Mouse (Mus musculus) splenic B cell, adult 2 months (primary cell): ENCODE measurements around the gene Faf2.

Experiments used
- DNase-seq: peaks from one replicate; pipeline ENCODE4 v3.0.0-alpha.2; 2011; ENCODE audit warnings: low read depth, low spot score
- H3K27me3 ChIP-seq: 2 replicates; pipeline ENCODE4 v1.6.1; 2012; ENCODE audit warnings: mild to moderate bottlenecking, low read length, moderate library complexity, mixed read lengths; ENCODE audit not compliant: control insufficient read depth, poor library complexity, insufficient read depth, severe bottlenecking
- H3K36me3 ChIP-seq: 2 replicates; pipeline ENCODE4 v1.6.1; 2012; ENCODE audit warnings: mild to moderate bottlenecking, low read length, moderate library complexity, mixed read lengths; ENCODE audit not compliant: control insufficient read depth, poor library complexity, insufficient read depth, severe bottlenecking

The Faf2 gene

DNA sequence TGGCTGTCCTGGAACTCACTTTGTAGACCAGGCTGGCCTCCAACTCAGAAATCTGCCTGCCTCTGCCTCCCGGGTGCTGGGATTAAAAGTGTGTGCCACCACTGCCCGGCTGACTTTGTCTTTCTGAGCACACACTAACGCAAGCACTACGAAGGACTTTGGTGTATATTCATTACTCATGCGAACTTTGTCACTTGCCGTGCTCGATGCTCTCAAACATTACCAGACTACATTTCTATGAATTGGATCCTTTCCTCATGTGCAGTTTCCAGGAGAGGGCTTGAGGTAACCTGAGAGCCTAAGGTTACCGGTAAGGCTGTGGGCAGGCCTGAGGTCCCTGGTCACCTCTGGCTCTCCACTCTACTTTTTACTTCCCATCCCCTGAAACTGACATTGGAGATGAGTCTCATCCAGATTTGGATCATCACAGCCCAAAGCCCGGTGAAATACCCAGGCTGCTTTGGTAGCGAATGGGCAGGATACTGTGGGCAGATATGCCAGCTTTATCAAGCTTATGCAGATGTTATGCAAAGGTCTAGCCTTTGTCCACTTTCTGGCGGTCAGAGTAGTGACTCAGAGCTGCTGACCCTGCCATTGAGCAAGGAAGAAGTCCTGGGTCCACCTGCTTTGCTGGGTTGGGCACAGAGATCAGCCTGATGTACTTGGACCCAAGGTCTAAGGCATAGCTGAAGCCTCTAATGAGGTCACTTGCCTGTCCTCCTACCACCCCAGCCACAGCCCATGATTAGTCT lies 74.1 kb downstream of the Faf2 start:
- Histone ChIP-seq H3K27me3 (no peaks in the 10 kb centered on the region), H3K36me3 (no peaks in the 10 kb centered on the region)
- DNase-seq: no peak

DNA sequence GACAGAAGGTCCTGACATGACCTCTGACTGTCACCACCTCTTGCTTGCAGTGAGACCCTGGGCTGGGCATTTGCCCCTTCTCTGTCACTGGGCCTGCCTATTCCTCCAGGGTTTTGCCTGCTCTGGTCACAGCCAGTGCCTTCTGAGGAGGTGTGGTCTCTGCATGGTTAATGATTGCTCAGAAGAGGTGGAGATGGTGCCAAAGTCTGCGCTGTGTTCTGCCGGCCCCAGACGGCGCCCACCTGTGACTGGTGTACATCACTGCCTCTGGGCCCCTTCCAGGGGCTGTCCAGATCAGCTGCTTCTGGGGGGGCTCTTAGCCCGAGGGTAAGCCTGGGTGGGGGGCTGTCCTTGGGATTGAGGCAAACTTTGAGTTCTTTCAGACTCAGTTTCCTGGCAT lies 79.7 kb downstream of the Faf2 start, which contains the start of gene Cdhr2:
TSS of gene Cdhr2 (plus strand) at position 219 of the 400 bp plus-strand sequence.
- DNase-seq: no peak
- H3K27me3 ChIP-seq: no peaks in the 10 kb centered on the region

DNA sequence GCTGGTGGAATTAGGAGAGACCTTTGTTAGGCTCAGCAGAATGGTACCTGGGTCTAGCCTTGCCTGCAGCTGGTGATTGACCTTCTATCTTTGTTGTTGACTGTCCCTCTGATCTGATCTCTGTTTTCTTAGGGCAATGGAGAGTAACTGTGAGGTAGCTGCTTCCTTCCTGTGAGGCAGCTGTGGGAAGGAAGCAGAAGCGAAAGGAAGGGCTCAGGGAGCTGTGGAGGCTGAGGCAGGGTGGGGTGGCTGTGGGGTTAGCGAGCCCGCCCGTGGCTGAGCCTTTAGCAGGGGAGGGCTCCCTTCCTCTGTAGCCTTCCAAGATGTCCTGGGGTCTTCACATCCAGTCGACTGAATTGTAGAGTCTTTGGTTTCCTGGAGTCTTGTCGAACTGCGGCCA lies 80.9 kb downstream of the Faf2 start:
- DNase-seq: peak; percentile 61
- no peaks in the 10 kb centered on the region for H3K36me3 ChIP-seq
- no peaks in the 10 kb centered on the region for H3K27me3 ChIP-seq

More for the DNA sequence above, 79.7 kb downstream of the Faf2 start, which contains the start of gene Cdhr2:
- no peaks in the 10 kb centered on the region for H3K36me3 ChIP-seq

DNA sequence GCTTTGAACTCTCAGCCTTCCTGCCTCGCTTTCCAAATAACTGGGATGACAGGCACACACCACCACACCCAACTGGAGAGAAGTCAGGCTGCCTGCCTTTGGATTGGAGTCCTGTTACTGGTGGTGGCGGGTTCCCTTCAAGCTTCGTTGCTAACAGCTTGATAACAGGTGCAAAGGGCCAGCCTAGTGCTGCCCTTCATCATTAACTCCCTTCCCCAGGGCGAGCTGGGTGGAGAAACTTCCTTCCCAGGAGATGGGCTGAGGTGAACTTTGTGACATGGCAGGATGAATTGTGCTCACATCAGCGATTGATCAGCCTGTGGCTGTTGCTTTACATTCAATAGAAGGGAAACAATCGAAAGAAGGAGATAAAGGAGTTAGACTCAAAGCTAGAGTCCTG lies 83.3 kb downstream of the Faf2 start:
- no peak for DNase-seq
- H3K27me3 ChIP-seq: no peaks in the 10 kb centered on the region
- no peaks in the 10 kb centered on the region for H3K36me3 ChIP-seq

DNA sequence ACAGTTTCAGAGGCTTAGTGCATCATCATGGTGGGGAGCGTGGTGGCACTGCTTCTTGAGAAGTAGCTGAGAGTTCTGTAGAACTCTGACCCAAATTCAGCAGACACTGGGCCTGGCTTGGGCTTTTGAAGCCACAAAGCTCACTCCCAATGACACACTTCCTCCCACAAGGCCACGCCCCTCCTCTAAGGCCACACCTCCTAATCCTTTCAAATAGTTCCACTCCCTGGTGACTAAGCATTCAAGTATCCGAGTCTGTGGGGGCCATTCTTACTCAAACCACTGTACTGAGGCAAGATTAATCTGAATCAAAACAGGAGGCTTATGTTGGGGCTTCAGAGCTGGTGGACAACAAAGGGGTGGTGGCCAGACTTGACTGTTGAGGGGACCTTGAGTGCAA lies 89.3 kb downstream of the Faf2 start:
- H3K27me3 ChIP-seq: no peaks in the 10 kb centered on the region
- H3K36me3 ChIP-seq: no peaks in the 10 kb centered on the region
- no peak for DNase-seq
